Mouse (Mus musculus): ENCODE data around the gene Dnajc28.

GRCm38 (mm10) chr16:91620185-91620584 is 1.4 kb upstream of the Dnajc28 start:
- TF ChIP-seq CTCF (IDR thresholded peaks at IDR 0.05; ENCODE audit: low read depth) (no peak), EP300 (IDR thresholded peaks at IDR 0.05; ENCODE audit: low read depth) (no peak)
